Mouse (Mus musculus) bone marrow macrophage, adult 2 months (primary cell): ENCODE data around the gene Acsl3. TPM values are rescaled to one million over a fixed set of nuclear protein-coding genes. Genes with fewer than 3 reads are reported as not detected.

Experiments
- H3K27ac ChIP-seq: 2 replicates; pipeline ENCODE4 v1.5.1; 2012; ENCODE audit warnings: low read depth, low read length; ENCODE audit not compliant: insufficient read depth
- H3K4me1 ChIP-seq: 2 replicates; pipeline ENCODE4 v1.6.1; 2012; ENCODE audit warnings: low read length; ENCODE audit not compliant: control insufficient read depth, insufficient read depth
- H3K4me3 ChIP-seq: 2 replicates; pipeline ENCODE4 v1.5.1; 2012; ENCODE audit warnings: mild to moderate bottlenecking, low read length, moderate library complexity; ENCODE audit not compliant: insufficient read depth
- CTCF ChIP-seq: IDR thresholded peaks from 2 replicates; pipeline ENCODE4 v1.5.1; 2012; ENCODE audit warnings: low read depth, mild to moderate bottlenecking, low read length, moderate library complexity
- POLR2A ChIP-seq: IDR thresholded peaks from 2 replicates; pipeline ENCODE4 v1.6.1; 2012; ENCODE audit warnings: mild to moderate bottlenecking, low read depth, low read length, borderline replicate concordance
- polyA plus RNA-seq: library from polyadenylated mRNA; stranded (reverse); fragments of >200 nt; gene quantifications from 2 replicates; pipeline ENCODE4 v1.2.4, GENCODE M21; 2012; ENCODE audit not compliant: missing spikeins, insufficient read depth, insufficient read length

Acsl3 gene
- polyA plus RNA-seq, 1 experiment, result 11.4 TPM

DNA sequence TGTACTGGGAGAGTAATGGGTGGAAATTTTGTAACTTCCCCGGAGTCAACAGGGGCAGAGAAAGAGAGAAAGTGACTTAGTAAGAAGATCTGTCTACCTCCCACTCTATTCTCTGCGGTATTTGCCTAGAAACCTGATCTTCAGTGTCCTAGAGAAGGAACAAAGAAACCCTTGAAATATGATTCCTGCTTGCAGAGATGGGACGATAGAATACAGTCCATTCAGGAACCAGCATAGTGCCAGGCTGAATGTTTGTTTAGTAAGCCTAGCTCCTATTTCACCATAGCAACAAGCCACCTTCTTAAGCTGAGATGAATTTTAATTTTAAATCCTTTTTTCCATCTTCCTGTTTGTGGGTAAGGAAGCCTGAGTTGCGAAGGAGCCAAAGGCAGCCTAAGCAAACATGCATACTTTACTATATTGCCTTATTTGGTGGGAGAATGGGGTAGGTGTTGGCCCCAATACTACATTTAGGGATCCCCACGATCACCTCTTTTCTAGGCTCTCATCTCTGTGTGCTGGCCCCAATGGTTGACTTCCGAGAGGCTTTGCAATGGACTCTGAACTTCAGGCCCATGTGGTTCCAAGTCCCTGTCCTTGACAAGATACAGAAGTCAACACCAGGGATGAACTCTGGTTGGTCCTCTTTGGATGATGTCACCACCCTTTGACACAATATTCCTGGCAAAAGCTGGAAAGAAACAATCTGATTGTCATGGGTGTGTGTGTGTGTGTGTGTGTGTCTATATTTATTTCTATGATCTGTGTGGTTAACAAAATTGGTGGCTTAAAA, 8.2 kb upstream of the Acsl3 start:
- Histone ChIP-seq H3K4me3 (no peak overlapping the region), H3K4me1 (peaks cover 4% of the 10 kb centered on the region; the same call in 1 of the 2 replicates), H3K27ac (no peak overlapping the region)
- no peak for TF ChIP-seq CTCF
- TF ChIP-seq POLR2A, result no peak

DNA sequence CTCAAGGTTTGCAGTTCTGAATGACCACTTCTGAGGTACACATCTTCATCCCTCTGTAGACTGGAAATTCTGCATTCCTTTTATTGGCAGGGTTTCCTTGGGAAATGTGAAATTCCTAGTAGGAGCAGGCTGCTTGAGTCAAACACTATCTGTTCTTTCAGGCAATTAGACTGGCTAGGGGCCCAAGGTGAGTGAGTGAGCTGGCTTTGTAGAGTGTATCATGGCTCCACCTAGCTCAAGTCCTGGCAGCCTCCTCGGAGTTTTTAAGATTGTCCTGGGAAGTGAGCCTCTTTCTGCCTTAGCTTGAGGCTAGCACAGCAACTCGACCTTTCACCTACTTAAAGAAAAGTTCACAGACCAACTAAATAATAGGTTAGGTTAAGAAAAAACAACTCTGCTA, 1.2 kb upstream of the Acsl3 start:
- Histone ChIP-seq H3K4me3 (no peak overlapping the region), H3K4me1 (peaks cover 17% of the 10 kb centered on the region), H3K27ac (no peak overlapping the region)
- no peak for TF ChIP-seq CTCF
- TF ChIP-seq POLR2A, result no peak

DNA sequence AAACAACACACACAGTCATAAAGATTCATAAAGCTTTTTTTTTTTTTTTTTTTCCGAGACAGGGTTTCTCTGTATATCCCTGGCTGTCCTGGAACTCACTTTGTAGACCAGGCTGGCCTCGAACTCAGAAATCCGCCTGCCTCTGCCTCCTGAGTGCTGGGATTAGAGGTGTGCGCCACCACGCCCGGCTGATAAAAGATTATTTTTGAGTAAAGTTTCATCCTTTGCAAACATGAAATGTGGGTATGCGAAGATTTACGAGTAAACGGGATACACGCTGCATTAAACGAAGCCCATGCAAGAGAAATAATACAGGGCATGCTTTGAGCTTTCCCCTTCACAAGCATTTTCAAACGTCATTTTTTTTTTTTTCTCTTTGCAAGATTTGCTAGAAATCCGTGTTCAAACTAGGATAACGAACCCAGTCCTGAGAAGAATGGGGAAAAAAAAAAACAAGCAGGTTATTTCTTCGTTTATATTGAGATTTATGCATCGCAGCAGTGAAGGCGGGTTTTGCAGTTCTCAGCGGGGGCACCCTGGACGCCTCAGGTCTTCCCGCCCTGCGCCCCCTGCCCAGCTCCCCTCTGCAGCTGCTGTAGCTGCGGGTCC, 500 bp upstream of the Acsl3 start:
- no peak for TF ChIP-seq CTCF
- TF ChIP-seq POLR2A, result no peak
- H3K27ac ChIP-seq, result no peak overlapping the region
- H3K4me3 ChIP-seq, result peak overlapping the region; percentile 47
- peaks cover 19% of the 10 kb centered on the region for H3K4me1 ChIP-seq

DNA sequence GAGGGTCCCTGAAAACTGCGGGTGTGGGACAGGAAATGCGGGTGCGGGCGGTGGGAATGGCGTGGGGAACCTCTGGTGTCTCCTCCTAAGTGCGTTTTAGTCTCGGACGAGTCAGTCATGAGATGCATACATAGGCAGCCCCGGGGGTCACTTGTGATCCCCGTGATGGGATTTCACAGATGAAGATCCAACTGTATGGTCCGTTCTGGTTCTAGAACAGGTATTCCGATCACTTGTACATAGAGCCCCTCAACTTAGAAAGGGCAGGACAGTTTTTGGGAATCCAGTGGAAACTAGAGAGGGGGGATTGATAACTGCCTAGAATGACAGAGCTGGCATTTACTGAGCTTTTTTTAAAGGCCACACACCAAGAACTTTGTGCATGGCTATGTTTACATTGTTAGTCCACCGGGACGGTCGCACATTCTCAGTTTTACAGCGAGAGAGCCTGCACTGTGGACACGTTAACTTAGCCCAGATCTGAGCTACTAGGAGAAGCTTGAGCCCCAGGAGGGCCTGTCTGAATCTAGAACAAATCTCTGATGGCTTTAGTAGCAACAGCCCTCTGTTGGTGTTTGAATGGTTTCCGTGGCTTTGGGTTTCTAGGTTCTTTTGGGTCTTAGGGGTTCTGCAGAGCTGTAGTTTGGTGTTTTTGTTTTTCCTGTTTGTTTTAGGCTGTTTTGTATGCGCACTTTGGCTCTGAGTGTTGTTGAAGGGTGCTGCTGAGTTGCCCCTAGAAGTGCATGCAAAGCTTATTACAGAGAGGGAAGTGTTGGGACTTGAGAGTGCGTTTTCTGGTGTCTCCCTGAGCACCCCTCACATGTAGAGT, 1.0 kb downstream of the Acsl3 start:
- peaks cover 22% of the 10 kb centered on the region for H3K4me1 ChIP-seq
- H3K4me3 ChIP-seq, result peak overlapping the region; percentile 98
- no peak for TF ChIP-seq CTCF
- TF ChIP-seq POLR2A, result no peak
- H3K27ac ChIP-seq, result peak overlapping the region; percentile 58

DNA sequence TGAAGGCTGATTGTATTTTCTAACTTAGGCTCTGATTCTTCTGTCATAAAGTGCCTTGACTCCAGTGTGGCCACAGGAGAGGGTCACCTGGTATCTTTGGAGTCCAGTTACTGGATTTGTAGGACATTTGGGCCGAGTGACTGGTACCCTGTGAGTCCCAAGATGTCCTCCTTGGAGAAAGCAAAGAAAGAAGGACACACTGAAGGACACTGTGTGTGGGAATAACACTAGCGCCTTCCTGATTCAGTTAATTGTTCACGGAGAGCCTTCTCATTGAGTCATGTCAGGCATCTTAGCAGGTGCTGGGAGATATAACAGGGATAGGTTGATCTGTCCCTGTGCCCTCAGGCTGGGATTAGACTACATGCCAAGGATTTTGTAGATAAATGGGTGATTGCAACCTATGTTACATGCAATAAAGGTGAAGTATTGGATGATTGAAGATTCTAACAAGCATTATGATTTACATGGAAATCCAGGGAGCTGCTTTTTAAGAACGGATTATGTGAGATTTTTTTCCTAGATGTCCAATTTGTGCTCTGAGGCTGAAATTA, 1.7 kb downstream of the Acsl3 start:
- H3K27ac ChIP-seq, result no peak overlapping the region
- TF ChIP-seq CTCF (no peak), POLR2A (no peak)
- peaks cover 22% of the 10 kb centered on the region for H3K4me1 ChIP-seq
- H3K4me3 ChIP-seq, result peak overlapping the region; percentile 98

DNA sequence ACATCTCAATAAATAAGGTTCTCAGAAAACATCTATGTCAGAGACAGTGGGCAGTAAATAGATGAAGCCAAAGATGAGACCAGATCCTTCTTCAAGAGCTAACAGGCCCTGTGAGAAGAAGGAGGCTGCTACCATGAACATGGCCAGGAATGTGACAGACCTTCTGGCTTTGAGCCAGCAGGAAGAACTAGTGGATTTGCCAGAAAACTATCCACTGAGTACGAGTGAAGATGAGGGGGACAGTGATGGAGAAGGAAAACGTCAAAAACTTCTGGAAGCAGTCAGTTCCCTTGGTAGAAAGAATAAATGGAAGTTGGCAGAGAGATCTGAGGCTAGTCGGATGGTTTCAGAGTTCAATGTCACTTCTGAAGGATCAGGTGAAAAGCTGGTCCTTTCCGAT, 6.7 kb downstream of the Acsl3 start:
- H3K27ac ChIP-seq, result no peak overlapping the region
- no peak overlapping the region for H3K4me3 ChIP-seq
- TF ChIP-seq POLR2A (no peak), CTCF (no peak)
- H3K4me1 ChIP-seq, result peaks cover 45% of the 10 kb centered on the region

DNA sequence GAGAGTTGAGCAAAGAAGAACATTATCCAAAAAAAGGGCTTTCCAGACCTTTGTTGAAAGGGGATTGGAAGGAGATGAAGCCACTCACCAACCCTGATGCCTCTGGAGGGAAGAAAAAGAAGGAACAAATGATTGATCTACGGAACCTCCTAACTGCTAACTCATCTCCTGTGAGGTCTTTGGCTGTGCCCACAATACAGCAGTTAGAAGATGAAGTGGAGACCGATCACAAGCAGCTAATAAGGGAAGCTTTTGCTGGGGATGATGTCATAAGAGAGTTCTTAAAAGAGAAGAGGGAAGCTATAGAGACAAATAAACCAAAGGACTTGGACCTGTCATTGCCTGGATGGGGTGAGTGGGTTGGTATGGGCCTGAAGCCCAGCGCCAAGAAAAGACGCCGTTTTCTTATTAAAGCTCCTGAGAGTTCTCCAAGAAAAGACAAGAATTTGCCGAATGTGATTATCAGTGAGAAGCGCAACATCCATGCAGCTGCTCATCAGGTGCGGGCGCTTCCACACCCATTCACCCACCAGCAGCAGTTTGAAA, 8.4 kb downstream of the Acsl3 start:
- Histone ChIP-seq H3K4me3 (no peak overlapping the region), H3K27ac (peak overlapping the region; percentile 63), H3K4me1 (peaks cover 34% of the 10 kb centered on the region)
- TF ChIP-seq CTCF, result no peak
- no peak for TF ChIP-seq POLR2A

DNA sequence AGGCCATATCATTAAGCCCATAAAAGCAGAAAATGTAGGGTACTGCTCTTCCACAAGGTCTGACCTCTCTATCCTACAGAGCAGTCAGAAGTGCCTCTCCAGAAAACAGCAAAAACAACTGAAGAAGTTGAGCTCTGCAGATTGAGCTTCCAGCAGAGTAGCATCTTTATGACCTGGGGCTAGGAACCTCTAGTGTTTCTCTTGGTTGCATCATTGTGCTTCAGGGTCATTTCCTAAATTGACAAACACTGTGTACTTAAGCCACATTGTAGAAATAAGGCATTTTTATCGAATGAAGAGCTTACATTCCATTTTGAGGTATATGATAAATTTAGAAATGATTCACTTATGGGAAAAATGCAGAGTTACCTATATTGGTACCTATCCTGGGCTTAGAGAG, 9.0 kb downstream of the Acsl3 start:
- Histone ChIP-seq H3K4me1 (peaks cover 29% of the 10 kb centered on the region), H3K4me3 (no peak overlapping the region), H3K27ac (no peak overlapping the region)
- TF ChIP-seq CTCF, result no peak
- TF ChIP-seq POLR2A, result no peak

DNA sequence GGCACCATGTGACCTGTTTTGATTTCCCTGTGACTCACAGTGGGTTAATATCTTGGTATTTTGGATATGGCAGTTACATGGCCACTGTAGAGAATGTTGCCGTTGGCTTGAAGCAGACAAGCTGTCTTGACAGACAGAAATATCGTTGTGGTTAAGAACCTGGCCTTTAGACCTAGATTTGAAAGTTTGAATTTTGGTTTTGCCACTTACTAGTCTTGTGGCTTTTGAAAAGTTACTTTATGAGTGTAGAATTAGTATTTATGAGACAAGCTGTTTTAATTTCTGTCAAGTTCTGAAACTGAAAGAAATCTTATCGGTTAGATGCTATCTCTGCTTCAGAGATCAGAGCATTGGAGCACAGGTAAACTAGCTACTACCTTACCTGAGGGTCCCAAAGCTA, 24.7 kb downstream of the Acsl3 start:
- Histone ChIP-seq H3K4me1 (peaks cover 13% of the 10 kb centered on the region), H3K27ac (no peak overlapping the region), H3K4me3 (no peak overlapping the region)
- TF ChIP-seq CTCF, result no peak
- TF ChIP-seq POLR2A, result no peak
